10 mouse cellular contexts compared by ENCODE assay signal in the genomic region with DNA sequence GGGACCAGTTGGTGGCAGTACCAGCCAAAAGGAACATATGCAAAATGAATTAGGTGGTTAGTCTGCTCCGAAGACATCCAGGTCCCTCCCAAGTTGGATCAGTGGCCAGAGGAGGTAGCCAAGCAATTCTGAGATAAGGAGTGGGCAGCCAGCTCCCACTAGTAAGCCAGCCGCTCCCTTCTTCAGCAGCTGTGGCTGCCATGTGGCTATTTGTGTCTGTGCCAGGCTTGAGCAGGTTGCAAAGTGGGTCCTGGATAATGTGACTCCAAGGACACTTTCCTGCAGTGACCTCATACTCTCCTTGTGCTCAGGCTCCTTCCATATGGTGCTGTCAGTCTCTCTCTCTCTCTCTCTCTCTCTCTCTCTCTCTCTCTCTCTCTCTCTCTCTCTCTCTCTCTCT.
DNase-seq lines count a peak whose midpoint lies in the region; ATAC-seq and TF ChIP-seq lines count a peak whose summit lies in the region.
"Had no signal": no experiment of that assay in that cellular context is flagged by ENCODE, and none has a peak within 500 bp of the region (broad histone marks: within the 10 kb centered on the region; RNA-seq: fewer than 3 reads in every experiment).

No protein-coding gene starts in this region.

- ATAC-seq in kidney, embryonic 16.5 days (ENCODE audit: low FRiP score, low TSS enrichment) = no peak
- peak; percentile 89 for ATAC-seq in hindbrain, postnatal 0 days
- no peak for ATAC-seq in liver, embryonic 11.5 days (replicated peaks; ENCODE audit: low FRiP score)

- H3K9ac ChIP-seq in kidney, embryonic 16.5 days (replicated peaks; ENCODE audit: low read length) = no peak overlapping the region
- H3K9ac ChIP-seq in hindbrain, postnatal 0 days (replicated peaks; ENCODE audit: low read length) = no peak overlapping the region
- no peak overlapping the region for H3K9ac ChIP-seq in liver, embryonic 11.5 days (ENCODE audit: low read depth, low read length)
- H3K9ac ChIP-seq: liver, embryonic 15.5 days had no signal

- DNase-seq in kidney, adult 11 months = peak; percentile 4
- DNase-seq in cerebellum, adult 18-20 months = peak; percentile 42 to 51
- DNase-seq in cerebellum, postnatal 36 days = peak; percentile 33 to 50
- DNase-seq in hindbrain, postnatal 0 days (ENCODE audit: low spot score) = peak; percentile 85
- DNase-seq in liver, embryonic 11.5 days (ENCODE audit: low spot score) = no peak
- DNase-seq in layer of hippocampus, adult 18-20 months (ENCODE audit: low spot score in 2 of 2) = no peak
- DNase-seq in urinary bladder, postnatal 36 days (ENCODE audit: low spot score in 2 of 2) = no peak

- 0 out of 2 replicates have a peak, but pooled peaks cover 4% of the 10 kb centered on the region for H3K4me1 ChIP-seq in kidney, embryonic 16.5 days (ENCODE audit: insufficient read depth, low read length)
- peaks cover 2% of the 10 kb centered on the region; the same call in 1 of the 2 replicates for H3K4me1 ChIP-seq in hindbrain, postnatal 0 days (ENCODE audit: insufficient read depth, low read length)
- no peaks in the 10 kb centered on the region for H3K4me1 ChIP-seq in liver, embryonic 11.5 days (replicated peaks; ENCODE audit: control insufficient read depth, insufficient read depth, low read length)
- H3K4me1 ChIP-seq: liver, embryonic 15.5 days had no signal

- no peak for TF ChIP-seq CTCF in hindbrain, postnatal 0 days (IDR thresholded peaks at IDR 0.05; ENCODE audit: low read depth)

- no peaks in the 10 kb centered on the region for H3K27me3 ChIP-seq in kidney, embryonic 16.5 days (ENCODE audit: insufficient read depth, low read length)
- H3K27me3 ChIP-seq in hindbrain, postnatal 0 days (ENCODE audit: insufficient read depth, low read length) = no peaks in the 10 kb centered on the region
- no peaks in the 10 kb centered on the region for H3K27me3 ChIP-seq in liver, embryonic 11.5 days (replicated peaks; ENCODE audit: control insufficient read depth, insufficient read depth, low read length)
- H3K27me3 ChIP-seq: liver, embryonic 15.5 days had no signal

- no peak overlapping the region for H3K4me2 ChIP-seq in kidney, embryonic 16.5 days (replicated peaks; ENCODE audit: low read depth, low read length)
- no peak overlapping the region for H3K4me2 ChIP-seq in hindbrain, postnatal 0 days (ENCODE audit: low read depth, low read length)
- H3K4me2 ChIP-seq in liver, embryonic 11.5 days = no peak overlapping the region
- H3K4me2 ChIP-seq: liver, embryonic 15.5 days; midbrain, embryonic 11.5 days had no signal

- H3K27ac ChIP-seq in kidney, embryonic 16.5 days (ENCODE audit: low read length) = no peak overlapping the region
- peak overlapping the region; percentile 72; the same call in 1 of the 2 replicates for H3K27ac ChIP-seq in hindbrain, postnatal 0 days
- H3K27ac ChIP-seq in liver, embryonic 11.5 days (ENCODE audit: low read depth, low read length) = no peak overlapping the region
- H3K27ac ChIP-seq: liver, embryonic 15.5 days had no signal

- H3K9me3 ChIP-seq in kidney, embryonic 16.5 days (ENCODE audit: low read length) = no peaks in the 10 kb centered on the region
- H3K9me3 ChIP-seq in hindbrain, postnatal 0 days (ENCODE audit: low read length) = no peaks in the 10 kb centered on the region
- H3K9me3 ChIP-seq in liver, embryonic 11.5 days (ENCODE audit: control insufficient read depth, low read length) = no peaks in the 10 kb centered on the region
- H3K9me3 ChIP-seq: liver, embryonic 15.5 days had no signal

- 72% methylated on average over 2 of the region's 2 CpGs for WGBS in kidney, embryonic 16.5 days
- 70% methylated on average over 2 of the region's 2 CpGs for WGBS in hindbrain, postnatal 0 days
- WGBS in liver, embryonic 11.5 days = 70% methylated on average over 2 of the region's 2 CpGs

- no peaks in the 10 kb centered on the region for H3K36me3 ChIP-seq in kidney, embryonic 16.5 days (ENCODE audit: insufficient read depth, low read length)
- no peaks in the 10 kb centered on the region for H3K36me3 ChIP-seq in hindbrain, postnatal 0 days (ENCODE audit: insufficient read depth, low read length)
- no peaks in the 10 kb centered on the region for H3K36me3 ChIP-seq in liver, embryonic 11.5 days (ENCODE audit: control insufficient read depth, insufficient read depth, low read length)
- H3K36me3 ChIP-seq: liver, embryonic 15.5 days had no signal

- no peak overlapping the region for H3K4me3 ChIP-seq in kidney, embryonic 16.5 days (ENCODE audit: low read length)
- H3K4me3 ChIP-seq in hindbrain, postnatal 0 days (ENCODE audit: low read length) = no peak overlapping the region
- no peak overlapping the region for H3K4me3 ChIP-seq in liver, embryonic 11.5 days (ENCODE audit: low read depth, low read length)
- H3K4me3 ChIP-seq: liver, embryonic 15.5 days had no signal

Comparison
In these comparisons a context has a peak if more than half of its experiments do, and no peak if none do; other contexts are left out.
1. DNase-seq: peak in kidney, adult 11 months (single experiment), cerebellum, adult 18-20 months (2 of 2), cerebellum, postnatal 36 days (2 of 2) and hindbrain, postnatal 0 days (single experiment); none in liver, embryonic 11.5 days (single experiment), layer of hippocampus, adult 18-20 months (0 of 2) and urinary bladder, postnatal 36 days (0 of 2).